Mouse (Mus musculus) heart, embryonic 13.5 days (tissue): ENCODE measurements around the gene Chst15. TPM values are rescaled to one million over a fixed set of nuclear protein-coding genes. Genes with fewer than 3 reads are reported as not detected.

Experiments
- ATAC-seq: fragments of 200-750 bp; cut with Nextera tagmentation; 2 replicates; pipeline ENCODE4 v1.8.0; 2017; ENCODE audit warnings: moderate TSS enrichment; ENCODE audit not compliant: insufficient number of reproducible peaks, low FRiP score, low TSS enrichment; ENCODE audit errors: extremely low read depth
- H3K27ac ChIP-seq: fragments of 300-500 bp; sonication (generic); replicated peaks from 2 replicates; pipeline ENCODE4 v1.5.1; 2015; ENCODE audit warnings: moderate library complexity, mild to moderate bottlenecking, inconsistent platforms
- H3K27me3 ChIP-seq: fragments of 300-500 bp; sonication (generic); replicated peaks from 2 replicates; pipeline ENCODE4 v1.6.1; 2015; ENCODE audit warnings: mild to moderate bottlenecking, inconsistent platforms
- H3K36me3 ChIP-seq: fragments of 300-500 bp; sonication (generic); 2 replicates; pipeline ENCODE4 v1.6.1; 2015; ENCODE audit warnings: mild to moderate bottlenecking, inconsistent platforms
- H3K4me1 ChIP-seq: fragments of 300-500 bp; sonication (generic); 2 replicates; pipeline ENCODE4 v1.6.1; 2015; ENCODE audit warnings: inconsistent platforms
- H3K4me2 ChIP-seq: fragments of 300-500 bp; sonication (generic); 2 replicates; pipeline ENCODE4 v1.6.1; 2015; ENCODE audit warnings: inconsistent platforms, mild to moderate bottlenecking, moderate library complexity
- H3K4me3 ChIP-seq: fragments of 300-500 bp; sonication (generic); 2 replicates; pipeline ENCODE4 v1.5.1; 2015; ENCODE audit warnings: moderate library complexity, mild to moderate bottlenecking, inconsistent platforms
- H3K9ac ChIP-seq: fragments of 300-500 bp; sonication (generic); 2 replicates; pipeline ENCODE4 v1.6.1; 2015; ENCODE audit warnings: inconsistent platforms, mild to moderate bottlenecking, moderate library complexity
- H3K9me3 ChIP-seq: fragments of 300-500 bp; sonication (generic); 2 replicates; pipeline ENCODE4 v1.6.1; 2016; ENCODE audit warnings: inconsistent platforms
- WGBS: fragments of 180-500 bp; shearing (Covaris S2); methylation state at CpG from one replicate; pipeline ENCODE4 v1.1.7; 2015; ENCODE audit warnings: mixed read lengths; 5-methylcytosine and 5-hydroxymethylcytosine counted together
- polyA plus RNA-seq: library from polyadenylated mRNA; unstranded; fragments of >200 nt; fragmentation: Nextera tagmentation; extraction: Ambion mirVana; gene quantifications from 2 replicates; pipeline ENCODE4 v1.2.1, GENCODE M21; 2015

The Chst15 gene
- polyA plus RNA-seq, 1 experiment from 2014 or later = 3.1 TPM

DNA sequence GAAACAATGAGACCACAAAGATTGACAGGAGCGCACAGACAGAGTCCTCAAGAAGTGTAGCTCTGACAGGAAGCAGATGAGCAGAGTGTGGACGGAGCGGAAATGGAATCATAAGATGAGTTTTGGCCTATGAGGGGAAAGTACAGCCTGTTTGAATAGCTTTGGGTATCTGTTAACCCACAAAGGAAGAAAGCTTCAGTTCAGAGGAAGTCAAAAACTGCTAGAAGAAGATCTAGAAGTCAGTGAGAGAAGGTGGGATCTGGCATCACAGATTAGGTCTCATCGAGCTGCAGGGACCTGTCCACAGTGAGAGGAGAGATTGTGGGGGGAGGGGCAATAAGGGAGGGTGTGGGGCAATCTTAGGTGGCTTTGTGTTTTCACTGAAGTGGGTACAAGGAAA, 18.3 kb upstream of the Chst15 start:
- Histone ChIP-seq H3K4me2 (no peak overlapping the region), H3K27me3 (peaks cover 12% of the 10 kb centered on the region; the same call in 1 of the 2 replicates), H3K9ac (no peak overlapping the region), H3K4me3 (no peak overlapping the region), H3K4me1 (peaks cover 22% of the 10 kb centered on the region), H3K27ac (no peak overlapping the region), H3K9me3 (no peaks in the 10 kb centered on the region; the same call in 1 of the 2 replicates), H3K36me3 (no peaks in the 10 kb centered on the region)
- no peak for ATAC-seq
- 68% methylated on average over 4 of the region's 4 CpGs for WGBS

DNA sequence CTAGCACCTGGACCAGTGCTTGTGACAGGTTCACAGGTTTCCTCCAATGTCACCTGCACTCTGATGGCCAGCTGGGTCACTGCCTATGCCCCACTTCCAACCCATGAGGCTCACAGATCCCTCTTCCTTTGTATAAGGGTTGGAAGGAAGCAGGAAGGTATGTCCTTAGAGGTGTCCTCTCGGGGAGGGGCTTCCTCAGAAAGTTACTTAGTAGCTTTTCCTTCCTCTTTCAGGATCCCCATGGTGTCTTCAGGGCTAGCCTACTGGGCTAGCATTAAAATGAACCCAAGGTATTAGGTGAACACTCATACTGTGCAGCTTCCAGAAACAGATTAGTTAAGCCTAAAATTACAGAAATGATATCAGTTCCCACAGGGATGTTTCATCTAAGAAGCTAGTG, 16.1 kb upstream of the Chst15 start:
- H3K4me1 ChIP-seq = peaks cover 15% of the 10 kb centered on the region

GRCm38 (mm10) chr7:132332176-132332575, 15.1 kb upstream of the Chst15 start:
- peaks cover 8% of the 10 kb centered on the region for H3K4me1 ChIP-seq
- H3K27me3 ChIP-seq = peaks cover 12% of the 10 kb centered on the region; the same call in 1 of the 2 replicates
- H3K36me3 ChIP-seq = no peaks in the 10 kb centered on the region
- no peak overlapping the region for H3K27ac ChIP-seq
- no peak overlapping the region for H3K4me2 ChIP-seq
- no peak overlapping the region for H3K4me3 ChIP-seq
- no peaks in the 10 kb centered on the region; the same call in 1 of the 2 replicates for H3K9me3 ChIP-seq
- no peak for ATAC-seq
- H3K9ac ChIP-seq = no peak overlapping the region
- 65% methylated on average over 11 of the region's 11 CpGs for WGBS

More for the DNA sequence above, 16.1 kb upstream of the Chst15 start:
- no peak overlapping the region for H3K27ac ChIP-seq
- H3K36me3 ChIP-seq = no peaks in the 10 kb centered on the region
- H3K4me3 ChIP-seq = no peak overlapping the region
- 76% methylated on average over 1 of the region's 1 CpGs for WGBS
- no peak for ATAC-seq
- H3K9ac ChIP-seq = no peak overlapping the region
- no peak overlapping the region for H3K4me2 ChIP-seq
- peaks cover 12% of the 10 kb centered on the region; the same call in 1 of the 2 replicates for H3K27me3 ChIP-seq
- H3K9me3 ChIP-seq = no peaks in the 10 kb centered on the region; the same call in 1 of the 2 replicates

- no peak for ATAC-seq
- no peak overlapping the region for H3K9ac ChIP-seq
- H3K9me3 ChIP-seq = no peaks in the 10 kb centered on the region
- H3K4me1 ChIP-seq = peaks cover 5% of the 10 kb centered on the region
- H3K27ac ChIP-seq = no peak overlapping the region
- 59% methylated on average over 1 of the region's 1 CpGs for WGBS
- peaks cover 12% of the 10 kb centered on the region; the same call in 1 of the 2 replicates for H3K27me3 ChIP-seq
- H3K4me2 ChIP-seq = no peak overlapping the region
- H3K4me3 ChIP-seq = no peak overlapping the region
- H3K36me3 ChIP-seq = no peaks in the 10 kb centered on the region
Measured at GRCm38 (mm10) chr7:132330179-132330578, 13.2 kb upstream of the Chst15 start.

DNA sequence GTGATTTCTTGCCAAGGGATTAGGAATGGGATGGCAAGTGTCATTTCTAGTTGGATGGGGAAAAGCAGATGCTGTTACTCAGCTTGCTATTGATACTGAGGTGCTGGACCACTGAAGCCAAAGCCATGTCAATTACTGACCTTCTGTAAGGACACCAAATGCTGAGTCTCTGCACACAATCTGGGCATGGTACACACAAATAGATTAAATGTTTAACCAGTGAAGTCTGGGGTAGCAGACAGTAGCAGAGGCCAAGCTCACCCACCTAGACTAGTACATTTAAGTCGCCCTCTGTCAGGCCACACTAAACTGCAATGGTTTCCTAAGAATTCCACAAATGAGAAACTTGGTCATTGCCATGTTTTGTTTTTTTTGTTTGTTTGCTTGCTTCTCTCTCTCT, 11.6 kb upstream of the Chst15 start:
- ATAC-seq = no peak
- peaks cover 10% of the 10 kb centered on the region; the same call in 1 of the 2 replicates for H3K27me3 ChIP-seq
- WGBS = 76% methylated on average over 1 of the region's 1 CpGs
- H3K4me2 ChIP-seq = no peak overlapping the region
- no peaks in the 10 kb centered on the region for H3K9me3 ChIP-seq
- H3K4me1 ChIP-seq = peaks cover 5% of the 10 kb centered on the region
- no peak overlapping the region for H3K4me3 ChIP-seq
- H3K36me3 ChIP-seq = no peaks in the 10 kb centered on the region
- no peak overlapping the region for H3K9ac ChIP-seq
- H3K27ac ChIP-seq = no peak overlapping the region

GRCm38 (mm10) chr7:132325549-132326331, 8.7 kb upstream of the Chst15 start:
- H3K4me1 ChIP-seq = peaks cover 5% of the 10 kb centered on the region
- ATAC-seq = no peak
- no peak overlapping the region for H3K9ac ChIP-seq
- no peaks in the 10 kb centered on the region for H3K9me3 ChIP-seq
- 47% methylated on average over 5 of the region's 5 CpGs for WGBS
- no peaks in the 10 kb centered on the region for H3K36me3 ChIP-seq
- no peak overlapping the region for H3K27ac ChIP-seq
- no peak overlapping the region for H3K4me3 ChIP-seq
- H3K4me2 ChIP-seq = no peak overlapping the region
- H3K27me3 ChIP-seq = peaks cover 11% of the 10 kb centered on the region

- WGBS = 56% methylated on average over 5 of the region's 5 CpGs
- Histone ChIP-seq H3K4me1 (peaks cover 5% of the 10 kb centered on the region), H3K9me3 (no peaks in the 10 kb centered on the region), H3K36me3 (no peaks in the 10 kb centered on the region), H3K27me3 (peaks cover 12% of the 10 kb centered on the region), H3K27ac (no peak overlapping the region), H3K9ac (no peak overlapping the region), H3K4me3 (no peak overlapping the region), H3K4me2 (no peak overlapping the region)
- no peak for ATAC-seq
Measured at GRCm38 (mm10) chr7:132323430-132323829, 6.4 kb upstream of the Chst15 start.

GRCm38 (mm10) chr7:132321392-132321958, 4.4 kb upstream of the Chst15 start:
- no peak for ATAC-seq
- Histone ChIP-seq H3K9me3 (no peaks in the 10 kb centered on the region), H3K27me3 (peaks cover 14% of the 10 kb centered on the region), H3K4me1 (peaks cover 8% of the 10 kb centered on the region), H3K27ac (no peak overlapping the region), H3K9ac (no peak overlapping the region), H3K36me3 (no peaks in the 10 kb centered on the region), H3K4me3 (no peak overlapping the region), H3K4me2 (no peak overlapping the region)
- WGBS = 56% methylated on average over 2 of the region's 2 CpGs

GRCm38 (mm10) chr7:132316101-132317035, 660 bp downstream of the Chst15 start:
- Histone ChIP-seq H3K36me3 (no peaks in the 10 kb centered on the region), H3K9me3 (no peaks in the 10 kb centered on the region), H3K4me2 (peak overlapping the region; percentile 100), H3K27ac (peak overlapping the region; percentile 56), H3K9ac (peak overlapping the region; percentile 89), H3K4me1 (peaks cover 26% of the 10 kb centered on the region), H3K27me3 (peaks cover 3% of the 10 kb centered on the region), H3K4me3 (peak overlapping the region; percentile 85)
- ATAC-seq = peak; percentile 34; the same call in 1 of the 2 replicates
- WGBS = under 1% methylated on average over 79 of the region's 79 CpGs

DNA sequence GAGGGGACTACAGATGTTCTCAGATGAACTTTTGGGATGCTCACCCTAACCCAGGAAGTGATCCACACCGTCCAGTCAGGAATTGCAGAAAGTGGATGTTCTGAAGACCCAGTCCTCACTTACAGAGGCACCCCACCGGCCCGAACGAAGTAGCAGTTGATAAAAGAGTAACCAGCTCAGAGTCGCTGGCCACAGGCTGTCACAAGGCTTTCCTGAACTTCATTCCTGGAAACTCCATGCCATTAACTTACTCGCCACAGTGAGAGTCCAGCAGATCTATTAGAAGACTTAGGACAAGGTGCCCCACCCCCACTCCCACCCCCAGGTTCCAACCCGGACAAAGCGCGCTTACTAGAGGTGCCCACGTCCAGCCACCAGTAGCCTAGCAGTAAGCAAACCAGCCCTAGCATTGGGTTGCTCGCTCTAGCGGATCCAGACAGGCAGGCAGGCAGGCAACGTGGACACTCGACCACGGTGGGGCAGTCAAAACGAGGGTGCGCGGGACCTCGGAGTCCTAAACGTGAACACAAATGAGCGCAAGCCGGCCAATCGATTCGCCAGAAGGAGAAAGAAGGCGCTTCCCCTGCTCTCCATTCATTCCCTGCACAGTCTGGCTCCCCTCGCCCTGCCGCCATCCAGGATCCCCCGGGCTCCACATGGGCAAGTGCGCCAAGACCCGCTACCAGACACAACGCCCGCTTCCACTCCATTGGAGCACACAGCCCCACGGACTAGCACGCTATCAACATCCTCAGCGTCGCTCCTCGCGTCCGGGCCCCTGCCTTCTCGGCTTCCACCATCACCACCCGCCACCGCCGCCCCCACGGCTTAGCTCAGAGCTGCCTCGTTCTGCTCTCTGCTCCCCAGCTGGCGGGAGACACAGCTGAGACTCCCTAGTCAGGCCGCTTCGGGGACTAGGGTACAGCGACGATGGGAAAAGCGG, 1.6 kb downstream of the Chst15 start:
- Histone ChIP-seq H3K36me3 (no peaks in the 10 kb centered on the region), H3K27ac (peak overlapping the region; percentile 56; the same call in 1 of the 2 replicates), H3K4me1 (peaks cover 28% of the 10 kb centered on the region), H3K27me3 (peaks cover 3% of the 10 kb centered on the region; the same call in 1 of the 2 replicates), H3K4me3 (peak overlapping the region; percentile 85), H3K9me3 (no peaks in the 10 kb centered on the region), H3K9ac (peak overlapping the region; percentile 89), H3K4me2 (peak overlapping the region; percentile 100)
- ATAC-seq = no peak
- under 1% methylated on average over 51 of the region's 51 CpGs for WGBS
